Mouse (Mus musculus) ES-E14 (cell line): ENCODE results near the gene Ralgapa1. TPM values are rescaled to one million over a fixed set of nuclear protein-coding genes. Genes with fewer than 3 reads are reported as not detected.

ENCODE experiments used
- DNase-seq: peaks from one replicate; pipeline ENCODE4 v3.0.0-alpha.2; 2013; ENCODE audit warnings: low read depth, low spot score
- H3K27ac ChIP-seq: 2 replicates; pipeline ENCODE4 v1.5.1; 2012; ENCODE audit warnings: low read depth, mild to moderate bottlenecking, low read length, moderate library complexity, mixed read lengths; ENCODE audit not compliant: poor library complexity, insufficient read depth, severe bottlenecking
- H3K36me3 ChIP-seq: 2 replicates; pipeline ENCODE4 v1.6.1; 2012; ENCODE audit warnings: mild to moderate bottlenecking, low read length, moderate library complexity, mixed read lengths; ENCODE audit not compliant: control insufficient read depth, poor library complexity, insufficient read depth, severe bottlenecking
- H3K4me1 ChIP-seq, 2 experiments: fragments of 150-350 bp in 1 of 2; sonication (generic) in 1 of 2; 2 replicates each; pipeline ENCODE4 v1.6.1; 2012; ENCODE audit warnings: low read length in 2 of 2, mild to moderate bottlenecking in 1 of 2, mixed read lengths in 1 of 2; ENCODE audit not compliant: control insufficient read depth in 2 of 2, insufficient read depth in 2 of 2, poor library complexity in 1 of 2
- H3K4me3 ChIP-seq, 2 experiments: fragments of 150-350 bp in 1 of 2; sonication (generic) in 1 of 2; 2 replicates each; pipeline ENCODE4 v1.5.1; 2012; ENCODE audit warnings: low read length in 2 of 2, low read depth in 1 of 2, mild to moderate bottlenecking in 1 of 2, mixed read lengths in 1 of 2; ENCODE audit not compliant: insufficient read depth in 1 of 2, poor library complexity in 1 of 2, severe bottlenecking in 1 of 2
- H3K9ac ChIP-seq: 2 replicates; pipeline ENCODE4 v1.6.1; 2012; ENCODE audit warnings: low read depth, mild to moderate bottlenecking, low read length, mixed read lengths; ENCODE audit not compliant: poor library complexity, insufficient read depth, severe bottlenecking
- H3K9me3 ChIP-seq: fragments of 150-350 bp; sonication (generic); 2 replicates; pipeline ENCODE4 v1.6.1; 2012; ENCODE audit warnings: low read depth, mild to moderate bottlenecking, low read length; ENCODE audit not compliant: control insufficient read depth, insufficient read depth
- CHD2 ChIP-seq: IDR thresholded peaks from 2 replicates; pipeline ENCODE4 v1.6.1; 2014; ENCODE audit warnings: mild to moderate bottlenecking, low read depth, low read length, inconsistent platforms
- HCFC1 ChIP-seq: IDR thresholded peaks from 2 replicates; pipeline ENCODE4 v1.6.1; 2012; ENCODE audit warnings: low read length, inconsistent platforms, borderline replicate concordance; ENCODE audit not compliant: insufficient read depth
- MAFK ChIP-seq: IDR thresholded peaks from 2 replicates; pipeline ENCODE4 v1.6.1; 2014; ENCODE audit warnings: mild to moderate bottlenecking, low read depth, low read length, inconsistent platforms; ENCODE audit not compliant: insufficient read depth
- ZC3H11A ChIP-seq: IDR thresholded peaks from 2 replicates; pipeline ENCODE4 v1.6.1; 2012; ENCODE audit warnings: low read depth, mild to moderate bottlenecking, inconsistent platforms, low read length, borderline replicate concordance
- ZNF384 ChIP-seq: IDR thresholded peaks from 2 replicates; pipeline ENCODE4 v1.6.1; 2012; ENCODE audit warnings: low read depth, low read length, inconsistent platforms
- in situ Hi-C, 2 experiments: fragments of 600-800 bp; cut with MboI; formaldehyde crosslinking; loops; one replicate each; pipeline ENCODE4 v1.15.1; 2025; ENCODE audit warnings: low sequenced_read_pairs in 2 of 2, inconsistent platforms in 1 of 2; ENCODE audit not compliant: unreplicated experiment in 2 of 2
- total RNA-seq: library from RNA; depleted of rRNA; stranded (reverse); fragments of 300-350 nt; gene quantifications from 2 replicates; pipeline ENCODE4 v1.2.3, GENCODE M21; 2012

The Ralgapa1 gene
- total RNA-seq, 1 experiment: 8.9 TPM

DNA sequence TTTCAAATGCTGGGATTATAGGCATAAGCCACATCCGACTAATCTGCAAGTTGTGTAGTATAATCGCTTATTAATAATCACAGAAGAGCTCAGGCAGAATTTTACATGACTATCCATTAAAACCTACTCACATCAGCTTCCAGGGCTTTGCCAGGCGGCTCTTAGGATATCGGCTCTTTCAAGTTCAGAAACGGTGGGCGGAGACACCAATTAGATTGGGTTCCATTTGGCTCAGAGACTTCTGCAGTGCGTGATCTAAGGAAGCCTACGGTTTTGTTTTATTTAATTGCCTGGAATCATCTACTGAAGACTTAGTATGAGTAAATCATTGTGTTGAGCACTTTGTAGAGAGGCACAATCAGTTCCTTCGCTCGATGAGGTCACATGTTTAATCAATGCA lies 249.3 kb downstream of the Ralgapa1 start:
- in situ Hi-C loops: no loop called here
- no peak for DNase-seq
- Histone ChIP-seq H3K4me1 (0 out of 4 replicates have a peak, but pooled peaks cover 0 to 3% of the 10 kb centered on the region in 2 experiments), H3K27ac (no peak overlapping the region), H3K9me3 (no peaks in the 10 kb centered on the region), H3K36me3 (no peaks in the 10 kb centered on the region), H3K4me3 (no peak overlapping the region), H3K9ac (no peak overlapping the region)
- no peak for TF ChIP-seq MAFK
- no peak for TF ChIP-seq ZC3H11A
- no peak for TF ChIP-seq HCFC1
- no peak for TF ChIP-seq ZNF384
- no peak for TF ChIP-seq CHD2

GRCm38 (mm10) chr12:55571181-55571580 lies 249.8 kb downstream of the Ralgapa1 start:
- peaks cover 0 to 4% of the 10 kb centered on the region in 2 experiments; a peak in 1 of 4 replicates for H3K4me1 ChIP-seq
- in situ Hi-C loops: no loop called here
- no peak for TF ChIP-seq ZNF384
- TF ChIP-seq ZC3H11A: no peak
- TF ChIP-seq HCFC1: no peak
- TF ChIP-seq MAFK: no peak
- TF ChIP-seq CHD2: no peak
- H3K9ac ChIP-seq: no peak overlapping the region
- H3K9me3 ChIP-seq: no peaks in the 10 kb centered on the region
- no peaks in the 10 kb centered on the region for H3K36me3 ChIP-seq
- no peak overlapping the region for H3K4me3 ChIP-seq
- no peak for DNase-seq
- no peak overlapping the region for H3K27ac ChIP-seq

DNA sequence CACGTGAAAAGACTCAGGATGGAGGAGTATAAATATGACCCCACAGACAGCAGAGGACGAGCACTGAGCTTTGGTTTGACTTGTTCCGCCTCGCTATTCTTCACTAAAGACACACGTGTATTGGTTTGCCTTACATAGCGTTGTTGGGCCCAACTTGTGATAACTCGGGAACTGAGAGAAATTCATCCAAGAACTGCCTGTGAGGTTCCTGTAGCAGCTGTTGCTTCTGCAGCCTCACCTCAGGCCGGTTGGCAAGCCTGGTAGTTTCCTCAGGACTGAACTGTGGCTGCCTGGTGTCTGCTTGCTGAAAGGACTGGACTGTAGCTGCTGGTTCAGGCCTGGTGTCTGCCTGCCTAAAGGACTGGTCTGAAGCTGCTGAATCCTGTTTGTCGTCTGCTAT lies 250.3 kb downstream of the Ralgapa1 start:
- Histone ChIP-seq H3K9me3 (no peaks in the 10 kb centered on the region), H3K9ac (no peak overlapping the region), H3K36me3 (no peaks in the 10 kb centered on the region), H3K4me1 (peaks cover 0 to 4% of the 10 kb centered on the region in 2 experiments; a peak in 1 of 4 replicates), H3K27ac (no peak overlapping the region), H3K4me3 (no peak overlapping the region)
- in situ Hi-C loops: no loop called here
- no peak for DNase-seq
- TF ChIP-seq MAFK: no peak

DNA sequence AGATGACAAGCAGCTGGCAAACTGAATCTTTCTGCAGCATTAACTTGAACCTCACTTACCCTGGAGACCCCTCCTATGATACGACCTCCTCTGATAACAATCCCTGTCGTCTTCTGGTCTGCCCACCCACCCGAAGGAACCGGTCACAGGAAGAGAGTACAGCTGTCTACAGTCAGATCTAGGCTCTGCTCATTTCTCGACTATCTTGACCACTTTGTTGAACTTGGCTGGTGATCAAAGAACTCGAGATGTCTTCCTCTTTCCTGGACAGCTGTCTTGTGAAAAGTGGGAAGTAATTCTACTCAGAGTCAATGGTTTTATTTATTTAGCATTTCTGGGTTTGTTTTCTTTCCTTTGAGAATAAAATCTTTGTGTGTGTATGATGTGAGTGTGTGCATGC lies 251.3 kb downstream of the Ralgapa1 start:
- no peaks in the 10 kb centered on the region for H3K9me3 ChIP-seq
- H3K36me3 ChIP-seq: no peaks in the 10 kb centered on the region
- H3K27ac ChIP-seq: no peak overlapping the region
- H3K9ac ChIP-seq: no peak overlapping the region
- in situ Hi-C loops: no loop called here
- peaks cover 0 to 4% of the 10 kb centered on the region in 2 experiments; a peak in 1 of 4 replicates for H3K4me1 ChIP-seq
- no peak overlapping the region for H3K4me3 ChIP-seq
- TF ChIP-seq CHD2: no peak
- TF ChIP-seq ZC3H11A: no peak
- no peak for TF ChIP-seq MAFK
- TF ChIP-seq HCFC1: no peak
- TF ChIP-seq ZNF384: no peak
- no peak for DNase-seq

GRCm38 (mm10) chr12:55568466-55568865 lies 252.5 kb downstream of the Ralgapa1 start:
- DNase-seq: no peak
- Histone ChIP-seq H3K9me3 (no peaks in the 10 kb centered on the region), H3K27ac (no peak overlapping the region), H3K4me3 (no peak overlapping the region), H3K4me1 (peaks cover 0 to 4% of the 10 kb centered on the region in 2 experiments; a peak in 1 of 4 replicates), H3K9ac (no peak overlapping the region), H3K36me3 (no peaks in the 10 kb centered on the region)
- TF ChIP-seq MAFK: no peak
- TF ChIP-seq ZC3H11A: no peak
- no peak for TF ChIP-seq HCFC1
- no peak for TF ChIP-seq ZNF384
- no peak for TF ChIP-seq CHD2
- in situ Hi-C loops: no loop called here
